Mouse (Mus musculus) hindbrain, embryonic 16.5 days (tissue): Measurements from ENCODE around the gene Copz1. TPM values are rescaled to one million over a fixed set of nuclear protein-coding genes. Genes with fewer than 3 reads are reported as not detected.
A peak's percentile ranks its signal among the peaks of the same experiment; 100 is the strongest.

ENCODE experiments used
- ATAC-seq: fragments of 200-750 bp; cut with Nextera tagmentation; 2 replicates; pipeline ENCODE4 v1.8.0; 2017; ENCODE audit warnings: moderate TSS enrichment, moderate library complexity
- H3K27ac ChIP-seq: fragments of 300-500 bp; sonication (generic); 2 replicates; pipeline ENCODE4 v1.5.1; 2014; ENCODE audit warnings: low read depth, mild to moderate bottlenecking, control low read depth, low read length, moderate library complexity
- H3K27me3 ChIP-seq: fragments of 300-500 bp; sonication (generic); replicated peaks from 2 replicates; pipeline ENCODE4 v1.6.1; 2014; ENCODE audit warnings: low read length; ENCODE audit not compliant: control insufficient read depth, insufficient read depth
- H3K36me3 ChIP-seq: fragments of 300-500 bp; sonication (generic); 2 replicates; pipeline ENCODE4 v1.6.1; 2014; ENCODE audit warnings: mild to moderate bottlenecking, low read length, moderate library complexity, mixed read lengths; ENCODE audit not compliant: control insufficient read depth, insufficient read depth
- H3K4me1 ChIP-seq: fragments of 300-500 bp; sonication (generic); 2 replicates; pipeline ENCODE4 v1.6.1; 2014; ENCODE audit warnings: low read depth, low read length; ENCODE audit not compliant: control insufficient read depth, insufficient read depth
- H3K4me2 ChIP-seq: fragments of 300-500 bp; sonication (generic); 2 replicates; pipeline ENCODE4 v1.6.1; 2014; ENCODE audit warnings: mild to moderate bottlenecking, low read length, control low read depth, moderate library complexity
- H3K4me3 ChIP-seq: fragments of 300-500 bp; sonication (generic); 2 replicates; pipeline ENCODE4 v1.5.1; 2014; ENCODE audit warnings: mild to moderate bottlenecking, low read length, control low read depth, moderate library complexity
- H3K9ac ChIP-seq: fragments of 300-500 bp; sonication (generic); 2 replicates; pipeline ENCODE4 v1.6.1; 2014; ENCODE audit warnings: low read depth, mild to moderate bottlenecking, control low read depth, low read length, moderate library complexity
- H3K9me3 ChIP-seq: fragments of 300-500 bp; sonication (generic); 2 replicates; pipeline ENCODE4 v1.6.1; 2014; ENCODE audit warnings: mild to moderate bottlenecking, low read length, moderate library complexity; ENCODE audit not compliant: control insufficient read depth
- WGBS: fragments of 180-500 bp; shearing (Covaris S2); extraction: QIAGEN DNeasy Blood & Tissue Kit; methylation state at CpG from one replicate; pipeline ENCODE4 v1.1.7; 2014; 5-methylcytosine and 5-hydroxymethylcytosine counted together
- polyA plus RNA-seq: library from polyadenylated mRNA; unstranded; fragments of >200 nt; fragmentation: Nextera tagmentation; extraction: Ambion mirVana; gene quantifications from 2 replicates; pipeline ENCODE4 v1.2.1, GENCODE M21; 2015

The Copz1 gene
- polyA plus RNA-seq, 1 experiment from 2014 or later = 207 TPM

GRCm38 (mm10) chr15:103250195-103250740, 22.2 kb upstream of the Copz1 start:
- 0 out of 2 replicates have a peak, but pooled peaks cover 2% of the 10 kb centered on the region for H3K27me3 ChIP-seq
- H3K4me2 ChIP-seq = no peak overlapping the region
- H3K4me1 ChIP-seq = peaks cover 7% of the 10 kb centered on the region
- ATAC-seq = 0 out of 2 replicates have a peak, but pooled peaks have one; percentile 4
- H3K4me3 ChIP-seq = no peak overlapping the region
- H3K27ac ChIP-seq = no peak overlapping the region
- H3K9me3 ChIP-seq = no peaks in the 10 kb centered on the region
- H3K9ac ChIP-seq = no peak overlapping the region
- H3K36me3 ChIP-seq = peaks cover 31% of the 10 kb centered on the region
- WGBS = 22% methylated on average over 2 of the region's 2 CpGs

DNA sequence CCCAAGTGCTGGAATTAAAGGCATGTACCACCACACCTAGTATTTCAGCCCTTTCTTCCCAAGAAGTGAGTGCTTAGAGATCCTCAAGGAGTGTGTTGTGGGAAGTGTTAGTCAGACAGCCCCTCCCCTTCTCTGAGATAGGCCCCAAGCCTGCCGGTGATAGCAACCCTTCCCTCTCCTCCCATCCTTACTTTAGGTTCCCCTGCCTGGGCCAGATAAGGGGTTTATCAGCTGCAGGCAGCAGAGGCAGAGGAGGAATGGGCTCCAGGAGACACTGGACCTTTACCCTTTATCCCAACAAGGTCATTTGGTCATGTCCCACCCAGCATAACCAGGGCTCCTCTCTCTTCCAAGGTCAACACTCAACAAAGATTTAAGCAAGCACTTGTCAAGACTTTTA, 20.9 kb upstream of the Copz1 start:
- H3K4me2 ChIP-seq = no peak overlapping the region
- 0 out of 2 replicates have a peak, but pooled peaks cover 2% of the 10 kb centered on the region for H3K27me3 ChIP-seq
- peaks cover 21% of the 10 kb centered on the region for H3K36me3 ChIP-seq
- no peak for ATAC-seq
- H3K9ac ChIP-seq = no peak overlapping the region
- peaks cover 9% of the 10 kb centered on the region for H3K4me1 ChIP-seq
- H3K9me3 ChIP-seq = no peaks in the 10 kb centered on the region
- H3K4me3 ChIP-seq = no peak overlapping the region
- H3K27ac ChIP-seq = no peak overlapping the region
- 75% methylated on average over 1 of the region's 1 CpGs for WGBS

GRCm38 (mm10) chr15:103252660-103253059, 19.9 kb upstream of the Copz1 start:
- 88% methylated on average over 3 of the region's 3 CpGs for whole genome bisulfite sequencing

DNA sequence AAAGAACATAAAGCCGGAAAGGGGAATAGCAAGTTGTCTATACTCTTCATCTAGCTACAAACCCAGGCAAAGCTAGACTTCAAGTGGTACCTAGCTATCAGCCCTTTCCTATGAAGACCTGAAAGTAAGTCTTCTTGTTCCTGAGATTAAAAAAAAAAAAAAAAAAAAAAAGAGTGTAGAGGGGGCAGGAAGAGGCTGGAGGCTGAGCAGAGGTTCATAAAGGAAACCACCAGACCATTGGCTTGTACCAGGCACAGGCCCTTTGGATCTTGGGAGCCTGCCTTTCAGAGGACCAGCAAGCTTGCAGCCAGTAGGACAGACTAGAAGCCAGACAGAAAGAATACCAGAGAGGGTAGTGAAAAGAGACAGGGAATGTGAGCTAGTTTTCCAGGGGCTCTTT, 19.2 kb upstream of the Copz1 start:
- Histone ChIP-seq H3K4me1 (peaks cover 9% of the 10 kb centered on the region), H3K4me3 (no peak overlapping the region), H3K27ac (no peak overlapping the region), H3K4me2 (no peak overlapping the region), H3K27me3 (peaks cover 6% of the 10 kb centered on the region), H3K9ac (no peak overlapping the region), H3K36me3 (peaks cover 8% of the 10 kb centered on the region), H3K9me3 (no peaks in the 10 kb centered on the region)
- 96% methylated on average over 1 of the region's 1 CpGs for WGBS
- ATAC-seq = no peak

More at GRCm38 (mm10) chr15:103252660-103253059, 19.9 kb upstream of the Copz1 start:
- 0 out of 2 replicates have a peak, but pooled peaks cover 2% of the 10 kb centered on the region for H3K27me3 ChIP-seq
- no peaks in the 10 kb centered on the region for H3K9me3 ChIP-seq
- H3K9ac ChIP-seq = no peak overlapping the region
- ATAC-seq = no peak
- H3K4me2 ChIP-seq = no peak overlapping the region
- H3K36me3 ChIP-seq = peaks cover 11% of the 10 kb centered on the region
- no peak overlapping the region for H3K4me3 ChIP-seq
- H3K27ac ChIP-seq = no peak overlapping the region
- H3K4me1 ChIP-seq = peaks cover 9% of the 10 kb centered on the region

- peak; percentile 61 for ATAC-seq
- Histone ChIP-seq H3K36me3 (no peaks in the 10 kb centered on the region), H3K27me3 (peaks cover 6% of the 10 kb centered on the region), H3K4me2 (peak overlapping the region; percentile 85), H3K9ac (peak overlapping the region; percentile 66), H3K4me3 (peak overlapping the region; percentile 41), H3K4me1 (peaks cover 9% of the 10 kb centered on the region), H3K9me3 (no peaks in the 10 kb centered on the region), H3K27ac (no peak overlapping the region)
- WGBS = 2% methylated on average over 25 of the region's 25 CpGs
Measured at GRCm38 (mm10) chr15:103255169-103255568, 17.3 kb upstream of the Copz1 start.

DNA sequence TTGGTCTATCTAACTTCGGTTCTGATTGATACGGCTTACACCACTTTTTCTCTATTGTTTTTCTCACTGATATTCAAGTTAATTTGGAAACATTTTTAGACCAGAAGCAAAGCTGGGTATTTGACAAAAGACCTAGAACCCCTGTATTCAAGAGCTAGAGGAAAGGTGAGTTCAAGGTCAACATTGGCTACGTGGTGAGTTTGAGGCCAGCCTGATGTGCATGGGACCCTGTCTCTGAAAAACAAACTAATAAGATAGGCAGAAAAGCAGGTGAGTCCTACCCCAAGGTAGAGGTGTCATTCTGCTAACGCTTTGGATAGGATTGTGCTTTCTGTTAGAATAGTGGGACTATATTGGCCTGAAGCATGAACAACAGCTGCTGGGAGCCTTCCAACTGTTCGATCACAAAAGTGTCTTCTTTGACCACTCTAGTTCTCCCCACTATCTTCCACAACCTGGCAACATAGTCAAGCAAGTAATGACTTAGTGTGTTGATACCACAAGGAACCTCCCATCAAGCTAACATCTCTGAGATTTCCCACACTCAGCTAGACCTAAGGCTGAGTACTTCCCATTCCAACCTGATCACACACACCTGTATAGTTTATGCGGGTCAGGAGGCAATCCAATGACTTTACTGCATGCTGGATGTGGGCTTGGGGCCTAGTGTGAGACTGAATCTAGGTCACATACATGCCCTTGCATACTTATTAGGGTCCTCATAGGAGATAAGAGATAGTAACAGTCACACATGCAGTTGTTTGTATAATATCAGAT, 16.1 kb upstream of the Copz1 start:
- no peak overlapping the region for H3K9ac ChIP-seq
- H3K4me2 ChIP-seq = no peak overlapping the region
- no peak overlapping the region for H3K4me3 ChIP-seq
- H3K27ac ChIP-seq = no peak overlapping the region
- 90% methylated on average over 6 of the region's 6 CpGs for WGBS
- no peaks in the 10 kb centered on the region for H3K36me3 ChIP-seq
- H3K4me1 ChIP-seq = peaks cover 9% of the 10 kb centered on the region
- peaks cover 6% of the 10 kb centered on the region for H3K27me3 ChIP-seq
- no peak for ATAC-seq
- no peaks in the 10 kb centered on the region for H3K9me3 ChIP-seq

DNA sequence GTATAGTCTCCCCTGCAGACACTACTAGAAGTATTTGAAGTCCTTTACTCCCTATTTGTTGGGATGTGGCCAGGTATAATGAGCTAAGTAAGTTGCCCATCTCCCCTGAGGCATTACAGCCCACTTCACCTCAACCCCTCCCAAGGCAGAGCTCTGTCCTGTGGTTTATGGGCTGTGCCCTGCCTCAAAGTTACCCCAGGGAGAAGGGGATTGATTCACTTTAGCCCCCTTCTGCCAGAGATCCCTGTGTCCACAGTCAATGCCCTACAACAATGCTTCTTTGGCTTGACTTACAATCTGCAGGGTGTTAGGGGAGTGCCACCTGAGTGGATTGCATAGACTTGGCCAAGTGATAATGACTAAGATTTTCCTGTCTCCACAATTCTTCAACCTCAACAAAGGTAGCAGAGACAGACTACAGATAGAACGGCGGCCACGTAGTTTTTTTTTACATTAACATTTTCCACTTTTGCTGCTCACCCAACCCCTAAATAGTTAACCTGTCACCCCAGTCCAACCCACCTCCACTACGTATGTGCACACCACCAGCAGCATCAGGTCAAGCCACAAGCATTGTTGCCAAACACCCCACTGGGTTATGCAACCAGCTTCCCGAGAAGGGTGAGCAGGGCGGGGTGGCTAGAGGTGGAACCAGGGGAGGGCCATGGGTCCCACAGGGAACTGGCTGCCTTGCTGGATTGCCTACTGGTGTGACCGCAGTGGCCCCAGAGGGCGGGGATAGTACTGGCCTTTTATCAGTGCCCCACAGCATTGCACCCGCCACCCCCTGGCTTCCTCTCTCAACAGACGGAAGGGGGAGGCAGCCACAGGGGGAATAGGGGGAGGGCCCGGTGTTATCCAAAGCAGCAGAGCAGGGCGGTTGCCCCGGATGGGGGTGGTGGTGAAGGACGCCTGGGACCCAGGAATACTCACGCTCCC, 14.5 kb upstream of the Copz1 start, which contains the start of gene Nfe2:
Gene Nfe2, minus strand, starts transcription at position 614 of the 939 bp plus-strand sequence.
- no peak within 1 kb of the TSS for H3K4me3 ChIP-seq
- H3K9ac ChIP-seq = peak within 1 kb of the TSS; percentile 13; the same call in 1 of the 2 replicates
- 16% methylated on average over 15 of the region's 15 CpGs for WGBS
- H3K4me1 ChIP-seq = peaks cover 9% of the 10 kb centered on the region
- peaks cover 6% of the 10 kb centered on the region for H3K27me3 ChIP-seq
- no peaks in the 10 kb centered on the region for H3K9me3 ChIP-seq
- H3K4me2 ChIP-seq = peak within 1 kb of the TSS; percentile 27; the same call in 1 of the 2 replicates
- H3K27ac ChIP-seq = no peak within 1 kb of the TSS
- H3K36me3 ChIP-seq = no peaks in the 10 kb centered on the region
- no peak for ATAC-seq

DNA sequence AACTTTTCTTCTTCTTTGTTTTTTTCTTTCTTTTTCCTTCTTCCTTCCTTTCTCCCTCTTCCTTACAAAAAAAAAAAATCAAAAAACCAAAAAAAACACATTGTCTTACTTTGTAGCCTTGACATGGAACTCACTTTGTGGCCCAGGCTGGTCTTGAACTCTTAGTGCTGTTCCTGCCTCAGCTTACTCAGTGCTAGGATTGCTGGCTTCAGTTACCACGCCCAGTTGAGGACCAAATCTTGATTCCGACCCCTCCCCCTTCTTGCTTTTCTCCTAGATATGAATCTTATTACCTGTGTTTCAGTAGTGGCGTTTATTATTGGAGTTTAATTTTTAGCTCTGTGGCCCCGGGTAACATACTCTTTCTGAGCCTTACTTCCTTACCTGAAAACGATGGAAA, 13.4 kb upstream of the Copz1 start:
- no peak for ATAC-seq
- Histone ChIP-seq H3K4me3 (no peak overlapping the region), H3K27me3 (peaks cover 6% of the 10 kb centered on the region), H3K4me1 (peaks cover 9% of the 10 kb centered on the region), H3K36me3 (no peaks in the 10 kb centered on the region), H3K9me3 (no peaks in the 10 kb centered on the region), H3K27ac (no peak overlapping the region), H3K4me2 (no peak overlapping the region), H3K9ac (no peak overlapping the region)
- 86% methylated on average over 5 of the region's 5 CpGs for WGBS
